Mouse (Mus musculus) hindbrain, embryonic 14.5 days (tissue): ENCODE results near the gene Hus1b. TPM values are rescaled to one million over a fixed set of nuclear protein-coding genes. Genes with fewer than 3 reads are reported as not detected.

ENCODE experiments used
- ATAC-seq: fragments of 200-750 bp; cut with Nextera tagmentation; 2 replicates; pipeline ENCODE4 v1.8.0; 2017; ENCODE audit warnings: moderate number of reproducible peaks, mild to moderate bottlenecking, moderate TSS enrichment, moderate library complexity; ENCODE audit not compliant: low FRiP score
- DNase-seq: peaks from one replicate; pipeline ENCODE4 v3.0.0-alpha.2; 2015; ENCODE audit warnings: low spot score
- H3K27ac ChIP-seq: fragments of 300-500 bp; sonication (generic); 2 replicates; pipeline ENCODE4 v1.5.1; 2014; ENCODE audit warnings: mild to moderate bottlenecking, moderate library complexity
- H3K27me3 ChIP-seq: fragments of 300-500 bp; sonication (generic); 2 replicates; pipeline ENCODE4 v1.6.1; 2014; ENCODE audit warnings: mild to moderate bottlenecking, low read length, mixed read lengths; ENCODE audit not compliant: control insufficient read depth, insufficient read depth
- H3K36me3 ChIP-seq: fragments of 300-500 bp; sonication (generic); replicated peaks from 2 replicates; pipeline ENCODE4 v1.6.1; 2014; ENCODE audit not compliant: control insufficient read depth, insufficient read depth
- H3K4me1 ChIP-seq: fragments of 300-500 bp; sonication (generic); replicated peaks from 2 replicates; pipeline ENCODE4 v1.6.1; 2014; ENCODE audit warnings: antibody characterized with exemption, low read length, mixed read lengths; ENCODE audit not compliant: control insufficient read depth, insufficient read depth
- H3K4me2 ChIP-seq: fragments of 300-500 bp; sonication (generic); replicated peaks from 2 replicates; pipeline ENCODE4 v1.6.1; 2014; ENCODE audit warnings: mild to moderate bottlenecking, moderate library complexity
- H3K4me3 ChIP-seq: fragments of 300-500 bp; sonication (generic); replicated peaks from 2 replicates; pipeline ENCODE4 v1.5.1; 2014; ENCODE audit warnings: mild to moderate bottlenecking, low read length
- H3K9ac ChIP-seq: fragments of 300-500 bp; sonication (generic); 2 replicates; pipeline ENCODE4 v1.6.1; 2014
- H3K9me3 ChIP-seq: fragments of 300-500 bp; sonication (generic); 2 replicates; pipeline ENCODE4 v1.6.1; 2016; ENCODE audit warnings: low read length; ENCODE audit not compliant: control insufficient read depth
- WGBS: fragments of 180-500 bp; shearing (Covaris S2); extraction: QIAGEN DNeasy Blood & Tissue Kit; methylation state at CpG from one replicate; pipeline ENCODE4 v1.1.7; 2014; 5-methylcytosine and 5-hydroxymethylcytosine counted together
- polyA plus RNA-seq: library from polyadenylated mRNA; unstranded; fragments of >200 nt; fragmentation: Nextera tagmentation; extraction: Ambion mirVana; gene quantifications from 2 replicates; pipeline ENCODE4 v1.2.1, GENCODE M21; 2014

Gene Hus1b
- polyA plus RNA-seq, 1 experiment from 2014 or later: not detected

DNA sequence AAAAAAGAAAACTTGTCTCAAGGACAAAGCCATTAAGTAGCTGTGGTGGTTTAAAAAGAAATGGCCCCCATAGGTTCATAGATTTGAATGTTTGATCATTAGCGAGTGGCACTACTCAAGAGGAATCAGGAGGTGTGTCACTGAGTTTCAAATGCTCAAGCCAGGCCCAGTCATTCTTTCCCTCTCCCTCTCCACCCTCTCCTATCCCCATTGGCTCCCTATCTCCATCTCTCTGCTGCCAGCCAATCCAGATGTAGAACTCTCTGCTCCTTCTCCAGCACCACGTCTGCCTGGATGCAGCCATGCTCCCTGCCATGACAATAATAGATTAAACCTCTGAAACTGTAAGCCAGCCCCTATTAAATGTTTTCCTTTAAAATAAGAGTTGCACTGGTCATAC lies 14.4 kb upstream of the Hus1b start:
- DNase-seq (no peak), ATAC-seq (no peak)
- no peak overlapping the region for H3K27ac ChIP-seq
- H3K9ac ChIP-seq: no peak overlapping the region
- H3K4me2 ChIP-seq: no peak overlapping the region
- no peaks in the 10 kb centered on the region for H3K27me3 ChIP-seq
- no peaks in the 10 kb centered on the region for H3K36me3 ChIP-seq
- no peaks in the 10 kb centered on the region for H3K9me3 ChIP-seq
- H3K4me3 ChIP-seq: no peak overlapping the region
- peaks cover 7% of the 10 kb centered on the region for H3K4me1 ChIP-seq
- WGBS: 52% methylated on average over 2 of the region's 2 CpGs

DNA sequence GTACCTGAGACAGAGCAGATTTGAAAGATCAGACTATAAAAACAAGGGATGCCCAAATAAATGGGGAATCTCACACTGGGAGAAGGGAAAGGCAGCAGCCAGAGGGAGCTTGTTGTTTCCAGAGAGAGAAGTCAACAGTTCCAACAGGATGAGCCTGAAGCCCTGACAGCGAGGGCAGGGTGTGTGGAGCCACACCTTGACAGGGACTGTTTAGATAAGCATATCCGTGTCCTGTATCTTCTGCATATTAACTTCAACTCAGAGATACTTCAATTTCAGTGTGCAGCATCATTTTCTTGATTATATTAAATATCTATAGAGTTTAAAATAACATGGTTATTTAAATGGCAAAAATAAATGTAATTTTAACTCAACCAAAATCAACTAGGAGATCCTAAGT lies 13.2 kb upstream of the Hus1b start:
- no peaks in the 10 kb centered on the region for H3K36me3 ChIP-seq
- H3K9me3 ChIP-seq: no peaks in the 10 kb centered on the region
- H3K27ac ChIP-seq: no peak overlapping the region
- H3K4me2 ChIP-seq: no peak overlapping the region
- DNase-seq (no peak), ATAC-seq (no peak)
- WGBS: 92% methylated on average over 2 of the region's 2 CpGs
- H3K27me3 ChIP-seq: no peaks in the 10 kb centered on the region
- no peaks in the 10 kb centered on the region for H3K4me1 ChIP-seq
- H3K9ac ChIP-seq: no peak overlapping the region
- no peak overlapping the region for H3K4me3 ChIP-seq

DNA sequence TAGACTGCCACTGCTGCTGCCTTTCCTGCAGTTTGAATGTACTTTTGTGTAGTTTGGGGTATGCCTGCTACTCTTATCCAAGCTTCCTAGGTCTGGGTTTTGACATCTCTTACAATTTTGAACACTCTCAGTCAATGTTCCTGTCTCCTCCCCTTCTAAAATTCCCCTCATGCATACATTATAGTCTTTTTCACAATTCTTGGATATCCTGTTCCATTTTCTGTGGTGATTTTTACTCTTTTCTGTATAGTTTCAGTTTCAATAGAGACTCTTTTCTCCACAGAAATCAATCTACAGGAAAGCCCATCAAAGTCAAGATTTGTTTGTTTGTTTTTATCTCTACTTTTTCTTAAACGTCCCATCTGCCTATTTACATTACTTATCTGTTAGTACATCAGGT lies 6.0 kb upstream of the Hus1b start:
- no peaks in the 10 kb centered on the region for H3K4me1 ChIP-seq
- H3K4me3 ChIP-seq: no peak overlapping the region
- H3K4me2 ChIP-seq: no peak overlapping the region
- H3K9ac ChIP-seq: no peak overlapping the region
- WGBS: 88% methylated on average over 1 of the region's 1 CpGs
- H3K27ac ChIP-seq: no peak overlapping the region
- no peak for ATAC-seq
- no peak for DNase-seq
- H3K36me3 ChIP-seq: no peaks in the 10 kb centered on the region
- no peaks in the 10 kb centered on the region for H3K9me3 ChIP-seq
- no peaks in the 10 kb centered on the region for H3K27me3 ChIP-seq

DNA sequence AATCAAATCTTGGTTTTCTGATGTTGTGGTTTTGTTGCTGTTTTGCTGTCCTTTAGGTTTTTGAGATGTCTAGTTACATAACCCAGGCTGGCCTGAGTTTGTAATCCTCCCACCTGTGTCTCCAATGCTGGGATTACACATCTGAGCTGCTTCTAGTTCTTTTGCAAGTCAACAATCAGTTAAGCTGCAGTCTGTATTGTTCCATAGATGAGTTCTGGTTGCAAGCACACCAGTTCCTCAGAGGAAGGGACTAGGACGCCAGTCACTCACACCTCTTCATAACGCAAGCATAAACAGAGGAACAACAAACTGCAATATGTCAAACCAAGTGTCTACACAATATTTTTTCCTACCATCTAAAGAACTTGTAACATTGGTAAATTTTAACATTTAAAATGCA lies 4.5 kb upstream of the Hus1b start:
- ATAC-seq (no peak), DNase-seq (no peak)
- no peak overlapping the region for H3K4me3 ChIP-seq
- H3K27ac ChIP-seq: no peak overlapping the region
- no peaks in the 10 kb centered on the region for H3K36me3 ChIP-seq
- H3K4me1 ChIP-seq: no peaks in the 10 kb centered on the region
- H3K9ac ChIP-seq: no peak overlapping the region
- H3K4me2 ChIP-seq: no peak overlapping the region
- no peaks in the 10 kb centered on the region for H3K9me3 ChIP-seq
- no peaks in the 10 kb centered on the region for H3K27me3 ChIP-seq
- 94% methylated on average over 2 of the region's 2 CpGs for WGBS

DNA sequence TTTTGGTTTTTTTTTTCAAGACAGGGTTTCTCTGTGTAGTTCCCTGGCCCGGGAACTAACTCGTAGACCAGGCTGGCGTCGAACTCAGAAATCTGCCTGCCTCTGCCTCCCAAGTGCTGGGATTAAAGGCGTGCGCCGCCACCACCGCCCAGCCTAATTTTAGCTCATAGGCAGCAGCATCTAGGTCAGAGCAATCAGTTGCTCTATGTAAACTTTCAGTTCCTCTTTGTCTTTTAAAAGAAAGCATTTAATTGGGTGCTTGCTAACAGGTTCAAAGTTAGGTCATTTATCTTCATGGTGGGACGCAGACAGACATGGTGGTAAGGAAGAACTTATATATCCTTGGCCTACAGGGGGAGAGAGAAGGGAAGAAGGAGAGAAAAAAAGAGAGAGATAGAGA lies 1.6 kb upstream of the Hus1b start:
- DNase-seq (no peak), ATAC-seq (no peak)
- Histone ChIP-seq H3K4me2 (no peak overlapping the region), H3K9ac (no peak overlapping the region), H3K4me3 (no peak overlapping the region), H3K9me3 (no peaks in the 10 kb centered on the region), H3K4me1 (no peaks in the 10 kb centered on the region), H3K27ac (no peak overlapping the region), H3K36me3 (no peaks in the 10 kb centered on the region), H3K27me3 (no peaks in the 10 kb centered on the region)
- WGBS: 94% methylated on average over 9 of the region's 9 CpGs

DNA sequence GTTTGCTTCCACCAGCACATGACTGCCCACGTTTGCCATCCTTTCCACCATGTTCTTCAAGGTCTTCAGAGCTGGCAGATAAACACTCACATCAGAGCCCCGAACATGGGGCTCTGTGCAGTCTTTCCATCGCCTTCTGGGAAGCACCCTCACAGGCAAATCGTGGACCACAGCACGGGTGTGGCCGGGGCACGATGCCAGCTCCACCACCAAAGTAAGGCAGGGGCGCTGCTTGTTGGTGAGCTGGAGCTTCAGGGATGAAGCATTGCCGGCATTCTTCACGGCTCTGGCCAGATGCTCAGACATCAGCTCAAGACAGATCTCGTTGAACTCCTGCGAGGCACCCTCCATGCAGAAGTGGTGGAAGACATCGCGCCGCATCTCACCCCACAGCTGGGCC lies 430 bp downstream of the Hus1b start:
- 96% methylated on average over 15 of the region's 15 CpGs for WGBS
- Histone ChIP-seq H3K9ac (no peak overlapping the region), H3K9me3 (no peaks in the 10 kb centered on the region), H3K4me3 (no peak overlapping the region), H3K27me3 (no peaks in the 10 kb centered on the region), H3K36me3 (no peaks in the 10 kb centered on the region), H3K27ac (no peak overlapping the region), H3K4me1 (no peaks in the 10 kb centered on the region), H3K4me2 (no peak overlapping the region)
- no peak for ATAC-seq
- DNase-seq: no peak

DNA sequence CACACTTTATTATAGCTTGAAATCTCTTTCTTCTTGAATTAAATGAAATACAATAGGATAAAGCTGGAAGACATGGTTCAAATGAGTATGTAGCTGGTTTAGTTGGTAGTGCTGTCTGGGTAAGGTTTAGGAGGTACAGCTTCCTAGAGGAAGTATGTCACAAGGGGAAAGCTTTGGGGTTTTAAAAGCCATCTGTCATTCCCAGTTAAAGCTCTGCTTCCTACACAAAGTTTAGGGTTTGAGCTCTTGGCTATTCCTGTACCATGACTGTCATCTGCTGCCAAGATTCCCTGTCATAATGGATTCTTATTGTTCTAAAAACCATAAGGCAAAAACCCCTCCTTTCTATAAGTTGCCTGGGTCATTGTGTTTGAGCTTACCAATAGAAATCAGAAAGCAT lies 1.8 kb downstream of the Hus1b start:
- Histone ChIP-seq H3K9ac (no peak overlapping the region), H3K4me2 (no peak overlapping the region), H3K36me3 (no peaks in the 10 kb centered on the region), H3K27ac (no peak overlapping the region), H3K27me3 (no peaks in the 10 kb centered on the region), H3K4me1 (no peaks in the 10 kb centered on the region), H3K9me3 (no peaks in the 10 kb centered on the region), H3K4me3 (no peak overlapping the region)
- ATAC-seq (no peak), DNase-seq (no peak)

DNA sequence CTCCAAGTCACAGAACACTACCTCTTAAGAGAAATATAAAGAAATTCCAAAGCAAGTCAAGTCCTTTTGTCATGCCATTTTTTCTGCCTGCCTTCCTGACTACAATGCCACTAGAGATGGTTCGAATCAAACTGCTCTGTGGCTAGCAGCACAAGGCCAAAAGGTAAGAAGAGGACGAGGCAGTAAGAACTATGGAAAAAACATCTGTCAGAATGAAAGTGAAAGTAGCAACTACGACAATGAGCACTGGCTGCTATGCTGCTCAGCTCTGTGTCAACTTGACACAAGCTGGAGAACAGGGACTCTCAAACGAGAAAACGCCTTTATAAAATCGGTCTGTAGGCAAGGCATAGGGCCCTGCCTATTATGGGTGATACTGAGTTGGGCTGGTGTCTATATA lies 14.6 kb downstream of the Hus1b start:
- DNase-seq (no peak), ATAC-seq (no peak)
- no peak overlapping the region for H3K4me2 ChIP-seq
- H3K4me1 ChIP-seq: no peaks in the 10 kb centered on the region
- H3K4me3 ChIP-seq: no peak overlapping the region
- 68% methylated on average over 6 of the region's 6 CpGs for WGBS
- no peaks in the 10 kb centered on the region; the same call in 1 of the 2 replicates for H3K36me3 ChIP-seq
- H3K9ac ChIP-seq: no peak overlapping the region
- no peak overlapping the region for H3K27ac ChIP-seq
- no peaks in the 10 kb centered on the region for H3K27me3 ChIP-seq
- H3K9me3 ChIP-seq: no peaks in the 10 kb centered on the region

DNA sequence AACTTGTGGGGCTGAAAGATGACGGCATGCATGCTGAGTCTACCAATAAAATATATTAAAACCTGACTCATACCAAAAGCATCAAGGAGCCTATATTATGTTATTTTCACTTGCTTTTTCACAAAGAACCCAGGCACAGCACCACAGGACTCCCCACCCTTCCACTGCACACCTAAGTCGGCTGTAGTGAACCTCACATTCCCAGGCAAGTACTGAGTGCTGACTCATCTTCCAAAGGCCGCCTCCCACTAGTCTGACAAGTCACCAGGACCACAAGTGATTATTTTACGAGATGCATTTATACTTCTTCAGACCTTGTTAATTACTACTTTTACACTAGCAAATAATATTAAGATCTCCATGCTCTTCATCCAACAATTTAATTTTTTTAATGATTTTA lies 15.9 kb downstream of the Hus1b start:
- WGBS: 88% methylated on average over 4 of the region's 4 CpGs
- no peak overlapping the region for H3K4me3 ChIP-seq

DNA sequence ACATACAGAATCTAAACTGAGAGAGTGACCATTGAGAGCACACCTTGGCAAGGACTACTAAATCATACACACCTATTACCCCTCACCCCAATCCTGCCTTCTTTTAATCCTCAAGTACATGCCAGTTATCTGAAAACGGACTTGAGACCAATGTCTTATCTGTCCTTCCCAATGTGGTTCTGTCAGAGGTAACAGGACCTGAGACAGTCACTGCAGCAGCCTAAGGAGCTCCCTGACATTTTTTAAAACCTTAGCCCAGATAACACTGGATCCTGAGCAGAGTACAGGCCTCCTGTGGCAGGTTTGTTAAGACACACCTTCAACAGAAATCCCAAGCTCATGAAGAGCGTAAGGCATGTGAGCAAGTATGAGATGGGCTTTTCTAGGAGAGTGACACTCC lies 18.4 kb downstream of the Hus1b start:
- Histone ChIP-seq H3K27ac (no peak overlapping the region), H3K4me1 (no peaks in the 10 kb centered on the region), H3K4me2 (no peak overlapping the region), H3K4me3 (no peak overlapping the region), H3K9me3 (no peaks in the 10 kb centered on the region), H3K9ac (no peak overlapping the region), H3K27me3 (no peaks in the 10 kb centered on the region), H3K36me3 (peaks cover 14% of the 10 kb centered on the region)
- WGBS: 94% methylated on average over 2 of the region's 2 CpGs
- ATAC-seq: no peak
- DNase-seq: no peak

More for the DNA sequence above, 15.9 kb downstream of the Hus1b start:
- H3K27ac ChIP-seq: no peak overlapping the region
- H3K9me3 ChIP-seq: no peaks in the 10 kb centered on the region
- no peak for ATAC-seq
- H3K4me1 ChIP-seq: no peaks in the 10 kb centered on the region
- no peak for DNase-seq
- H3K4me2 ChIP-seq: no peak overlapping the region
- H3K27me3 ChIP-seq: no peaks in the 10 kb centered on the region
- peaks cover 4% of the 10 kb centered on the region; the same call in 1 of the 2 replicates for H3K36me3 ChIP-seq
- H3K9ac ChIP-seq: no peak overlapping the region
